Mouse (Mus musculus): Measurements from ENCODE around the gene Fam20c. TPM values are rescaled to one million over a fixed set of nuclear protein-coding genes. Genes with fewer than 3 reads are reported as not detected.
A peak's percentile ranks its signal among the peaks of the same experiment; 100 is the strongest.

Gene Fam20c
- polyA plus RNA-seq, 1 experiment from 2014 or later = 3.0 TPM

DNA sequence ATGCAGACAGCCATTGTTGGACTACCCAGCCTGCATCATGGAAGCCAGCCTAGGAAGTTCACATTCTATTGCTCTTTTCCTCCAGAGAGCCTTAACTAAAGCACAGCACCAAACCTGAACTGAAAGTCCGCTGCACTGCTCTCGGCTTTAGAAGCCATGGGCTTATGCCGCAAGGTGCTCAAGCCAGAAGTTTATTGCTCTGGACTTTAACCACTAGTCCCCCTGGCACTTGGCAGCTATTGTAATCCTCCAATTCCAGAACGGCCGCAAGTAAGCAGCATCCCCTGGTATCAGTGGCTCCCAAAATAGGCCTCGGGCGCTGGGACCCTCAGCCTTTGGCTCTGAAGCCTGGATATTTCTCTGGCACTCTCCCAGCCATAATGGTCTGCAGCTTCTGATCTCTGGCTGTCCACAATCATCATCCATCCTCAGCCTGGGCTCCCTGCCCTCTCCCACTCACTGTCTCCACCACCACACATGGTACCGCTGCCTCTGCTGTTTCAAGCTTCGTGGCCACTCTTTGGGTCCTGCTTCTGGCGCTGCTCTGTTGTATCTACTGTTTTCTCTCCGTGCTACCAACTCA, 20.9 kb upstream of the Fam20c start:
- no peaks in the 10 kb centered on the region for H3K9me3 ChIP-seq (replicated peaks; ENCODE audit: control insufficient read depth, low read length)
- H3K9ac ChIP-seq (ENCODE audit: low read depth, low read length) = no peak overlapping the region
- no peaks in the 10 kb centered on the region for H3K27me3 ChIP-seq (ENCODE audit: control insufficient read depth, insufficient read depth, low read length)
- WGBS (ENCODE audit: insufficient replicate concordance) = 70% methylated on average over 11 of the region's 11 CpGs
- no peak overlapping the region for H3K4me3 ChIP-seq (ENCODE audit: low read depth, low read length)
- no peak overlapping the region for H3K4me2 ChIP-seq
- ATAC-seq (replicated peaks; ENCODE audit: insufficient number of reproducible peaks, low FRiP score, low TSS enrichment) = no peak
- no peaks in the 10 kb centered on the region for H3K36me3 ChIP-seq (ENCODE audit: control insufficient read depth, insufficient read depth, low read length)
- H3K27ac ChIP-seq (ENCODE audit: low read depth, low read length) = no peak overlapping the region
- peaks cover 12% of the 10 kb centered on the region for H3K4me1 ChIP-seq (ENCODE audit: control insufficient read depth, insufficient read depth, low read length)

DNA sequence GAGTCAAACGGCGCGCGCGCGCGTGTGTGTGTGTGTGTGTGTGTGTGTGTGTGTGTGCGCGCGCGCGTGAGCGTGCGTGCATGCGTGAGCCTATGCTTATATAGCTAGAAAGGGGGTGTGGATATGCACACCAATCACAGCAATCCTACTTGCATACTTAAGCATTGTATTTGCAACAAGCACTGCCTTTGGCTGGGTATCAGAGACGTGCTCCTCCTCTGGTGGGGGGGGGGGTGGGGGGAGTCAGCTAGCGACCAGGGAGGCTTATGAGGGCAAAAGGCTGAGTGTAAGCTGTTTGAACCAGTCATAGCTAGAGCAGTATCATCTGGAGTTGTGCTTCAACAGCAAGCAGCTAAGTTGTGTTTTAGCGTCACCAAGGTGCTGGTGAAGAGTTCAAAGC, 20.3 kb upstream of the Fam20c start:
- 0 out of 2 replicates have a peak, but pooled peaks have one; percentile 12 for ATAC-seq (replicated peaks; ENCODE audit: insufficient number of reproducible peaks, low FRiP score, low TSS enrichment)
- H3K27me3 ChIP-seq (ENCODE audit: control insufficient read depth, insufficient read depth, low read length) = no peaks in the 10 kb centered on the region
- no peaks in the 10 kb centered on the region for H3K36me3 ChIP-seq (ENCODE audit: control insufficient read depth, insufficient read depth, low read length)
- 75% methylated on average over 18 of the region's 18 CpGs for WGBS (ENCODE audit: insufficient replicate concordance)
- H3K4me3 ChIP-seq (ENCODE audit: low read depth, low read length) = no peak overlapping the region
- no peak overlapping the region for H3K27ac ChIP-seq (ENCODE audit: low read depth, low read length)
- no peaks in the 10 kb centered on the region for H3K9me3 ChIP-seq (replicated peaks; ENCODE audit: control insufficient read depth, low read length)
- no peak overlapping the region for H3K4me2 ChIP-seq
- H3K9ac ChIP-seq (ENCODE audit: low read depth, low read length) = no peak overlapping the region
- H3K4me1 ChIP-seq (ENCODE audit: control insufficient read depth, insufficient read depth, low read length) = peaks cover 12% of the 10 kb centered on the region

DNA sequence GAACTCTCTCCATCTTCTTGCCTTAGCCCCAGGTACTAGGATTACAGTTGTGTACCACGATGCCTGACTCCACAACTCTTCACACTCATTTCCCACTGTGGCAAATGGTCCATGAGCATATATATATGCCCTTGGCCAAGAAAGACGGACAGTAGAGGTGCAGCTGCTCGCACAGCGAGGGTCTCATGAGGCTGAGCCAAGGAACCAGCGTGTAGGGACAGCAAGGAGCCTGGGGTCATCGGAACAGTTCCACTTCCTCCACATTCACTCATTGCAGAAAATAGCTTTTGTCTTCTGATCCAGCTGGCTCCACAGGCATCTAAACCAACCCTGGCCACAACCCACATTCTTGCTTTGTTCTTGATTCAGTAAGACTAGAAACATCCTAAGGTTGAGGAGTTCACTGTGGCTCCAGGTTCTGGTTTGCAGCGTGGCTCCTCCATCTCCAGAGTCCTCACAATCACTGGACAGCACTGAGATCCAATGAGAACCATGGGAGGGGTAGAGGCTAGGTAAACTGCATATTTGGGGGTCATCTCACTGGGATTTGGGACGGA, 19.0 kb upstream of the Fam20c start:
- Histone ChIP-seq H3K4me1 (ENCODE audit: control insufficient read depth, insufficient read depth, low read length) (peaks cover 12% of the 10 kb centered on the region), H3K4me3 (ENCODE audit: low read depth, low read length) (no peak overlapping the region), H3K9ac (ENCODE audit: low read depth, low read length) (no peak overlapping the region), H3K27ac (ENCODE audit: low read depth, low read length) (no peak overlapping the region), H3K4me2 (no peak overlapping the region), H3K27me3 (ENCODE audit: control insufficient read depth, insufficient read depth, low read length) (no peaks in the 10 kb centered on the region), H3K9me3 (replicated peaks; ENCODE audit: control insufficient read depth, low read length) (no peaks in the 10 kb centered on the region; the same call in 1 of the 2 replicates), H3K36me3 (ENCODE audit: control insufficient read depth, insufficient read depth, low read length) (no peaks in the 10 kb centered on the region)
- no peak for ATAC-seq (replicated peaks; ENCODE audit: insufficient number of reproducible peaks, low FRiP score, low TSS enrichment)
- WGBS (ENCODE audit: insufficient replicate concordance) = 84% methylated on average over 8 of the region's 8 CpGs

DNA sequence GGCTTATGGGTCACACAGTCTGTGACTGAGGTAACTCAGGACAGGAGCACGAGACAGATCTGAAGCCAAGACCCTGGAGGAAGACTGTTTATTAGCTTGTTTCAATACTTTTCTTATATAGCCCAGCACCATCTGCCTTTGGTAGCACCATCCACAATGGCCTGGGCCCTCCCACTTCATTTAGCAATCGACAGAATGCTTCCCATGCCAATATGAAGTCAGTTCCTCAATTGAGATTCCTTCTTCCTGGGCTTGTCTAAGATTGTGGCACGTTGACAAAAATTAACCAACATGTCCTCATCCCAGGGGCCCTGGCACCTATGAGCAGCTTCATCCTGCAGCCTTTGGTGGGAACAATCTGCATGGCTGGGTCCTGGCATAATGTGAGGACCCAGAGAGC, 14.2 kb upstream of the Fam20c start:
- Histone ChIP-seq H3K9ac (ENCODE audit: low read depth, low read length) (no peak overlapping the region), H3K9me3 (replicated peaks; ENCODE audit: control insufficient read depth, low read length) (no peaks in the 10 kb centered on the region; the same call in 1 of the 2 replicates), H3K27me3 (ENCODE audit: control insufficient read depth, insufficient read depth, low read length) (no peaks in the 10 kb centered on the region), H3K36me3 (ENCODE audit: control insufficient read depth, insufficient read depth, low read length) (no peaks in the 10 kb centered on the region), H3K4me1 (ENCODE audit: control insufficient read depth, insufficient read depth, low read length) (peaks cover 4% of the 10 kb centered on the region; the same call in 1 of the 2 replicates), H3K4me2 (no peak overlapping the region), H3K27ac (ENCODE audit: low read depth, low read length) (no peak overlapping the region), H3K4me3 (ENCODE audit: low read depth, low read length) (no peak overlapping the region)
- ATAC-seq (replicated peaks; ENCODE audit: insufficient number of reproducible peaks, low FRiP score, low TSS enrichment) = no peak
- WGBS (ENCODE audit: insufficient replicate concordance) = 78% methylated on average over 3 of the region's 3 CpGs

DNA sequence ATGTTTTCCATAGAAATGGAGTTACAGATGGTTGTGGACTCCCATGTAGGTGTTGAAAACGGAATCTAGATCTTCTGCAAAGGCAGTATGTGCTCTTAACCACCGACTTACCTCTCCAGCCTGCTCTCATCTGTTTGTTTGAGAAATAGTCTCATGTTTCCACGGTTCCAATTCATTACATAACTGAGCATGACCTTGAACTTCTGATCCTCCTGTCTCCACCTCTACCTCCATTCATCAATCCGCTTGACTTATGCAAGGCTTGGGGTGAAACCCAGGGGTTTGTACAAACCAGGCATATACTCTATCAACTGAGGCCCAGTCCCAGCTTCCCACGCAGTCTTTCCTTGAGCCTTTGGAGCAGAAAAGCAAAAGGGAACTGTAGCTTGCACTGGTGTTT, 12.8 kb upstream of the Fam20c start:
- Histone ChIP-seq H3K36me3 (ENCODE audit: control insufficient read depth, insufficient read depth, low read length) (no peaks in the 10 kb centered on the region), H3K27ac (ENCODE audit: low read depth, low read length) (no peak overlapping the region), H3K9me3 (replicated peaks; ENCODE audit: control insufficient read depth, low read length) (no peaks in the 10 kb centered on the region; the same call in 1 of the 2 replicates), H3K4me1 (ENCODE audit: control insufficient read depth, insufficient read depth, low read length) (peaks cover 4% of the 10 kb centered on the region; the same call in 1 of the 2 replicates), H3K4me2 (no peak overlapping the region), H3K27me3 (ENCODE audit: control insufficient read depth, insufficient read depth, low read length) (0 out of 2 replicates have a peak, but pooled peaks cover 5% of the 10 kb centered on the region), H3K9ac (ENCODE audit: low read depth, low read length) (0 out of 2 replicates have a peak overlapping the region, but pooled peaks have one; percentile 22), H3K4me3 (ENCODE audit: low read depth, low read length) (no peak overlapping the region)
- no peak for ATAC-seq (replicated peaks; ENCODE audit: insufficient number of reproducible peaks, low FRiP score, low TSS enrichment)
- WGBS (ENCODE audit: insufficient replicate concordance) = 81% methylated on average over 5 of the region's 5 CpGs

DNA sequence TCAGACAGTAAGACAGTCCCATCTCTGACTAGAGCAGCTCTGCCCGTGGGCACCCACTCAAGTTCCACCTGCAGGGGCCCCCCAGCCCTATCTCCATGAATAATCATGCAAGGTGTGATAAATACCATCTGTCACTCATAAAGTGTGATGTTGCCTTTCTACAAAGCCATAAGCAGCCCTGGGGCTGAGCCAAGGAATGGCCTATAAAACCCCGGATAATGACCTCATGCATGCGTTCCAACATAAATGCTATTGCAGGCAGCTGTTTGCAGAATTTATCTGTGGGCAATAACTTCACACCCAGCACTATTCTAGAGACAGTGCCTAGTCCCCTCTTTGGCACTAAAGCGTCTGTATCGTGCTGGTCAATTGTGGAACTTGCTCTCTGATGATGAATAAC, 12.0 kb upstream of the Fam20c start:
- Histone ChIP-seq H3K36me3 (ENCODE audit: control insufficient read depth, insufficient read depth, low read length) (no peaks in the 10 kb centered on the region), H3K4me1 (ENCODE audit: control insufficient read depth, insufficient read depth, low read length) (peaks cover 4% of the 10 kb centered on the region; the same call in 1 of the 2 replicates), H3K4me2 (no peak overlapping the region), H3K4me3 (ENCODE audit: low read depth, low read length) (no peak overlapping the region), H3K27me3 (ENCODE audit: control insufficient read depth, insufficient read depth, low read length) (0 out of 2 replicates have a peak, but pooled peaks cover 5% of the 10 kb centered on the region), H3K9ac (ENCODE audit: low read depth, low read length) (no peak overlapping the region), H3K27ac (ENCODE audit: low read depth, low read length) (no peak overlapping the region), H3K9me3 (replicated peaks; ENCODE audit: control insufficient read depth, low read length) (no peaks in the 10 kb centered on the region; the same call in 1 of the 2 replicates)
- no peak for ATAC-seq (replicated peaks; ENCODE audit: insufficient number of reproducible peaks, low FRiP score, low TSS enrichment)
- 81% methylated on average over 5 of the region's 5 CpGs for WGBS (ENCODE audit: insufficient replicate concordance)

DNA sequence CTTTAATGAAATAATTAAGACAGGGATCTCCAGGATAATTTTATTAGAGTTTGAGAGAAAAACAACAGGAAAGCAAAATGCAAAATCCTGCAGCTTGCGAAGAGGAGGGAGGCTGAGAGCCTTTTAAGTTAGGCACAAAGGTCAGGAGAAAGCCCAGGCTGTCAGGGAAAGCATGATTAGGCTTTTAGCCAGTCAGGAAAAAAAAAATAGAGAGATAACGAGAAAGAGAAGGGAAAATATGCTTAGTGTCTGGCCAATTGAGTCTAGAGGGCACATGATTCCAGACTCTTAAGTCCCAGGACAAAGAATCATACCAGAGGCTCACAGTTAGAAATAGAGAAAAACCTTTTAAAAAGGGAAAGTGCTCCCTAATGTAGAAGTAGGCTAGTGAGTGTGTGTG, 10.7 kb upstream of the Fam20c start:
- H3K27me3 ChIP-seq (ENCODE audit: control insufficient read depth, insufficient read depth, low read length) = 0 out of 2 replicates have a peak, but pooled peaks cover 5% of the 10 kb centered on the region
- no peaks in the 10 kb centered on the region for H3K36me3 ChIP-seq (ENCODE audit: control insufficient read depth, insufficient read depth, low read length)
- H3K4me3 ChIP-seq (ENCODE audit: low read depth, low read length) = no peak overlapping the region
- no peak for ATAC-seq (replicated peaks; ENCODE audit: insufficient number of reproducible peaks, low FRiP score, low TSS enrichment)
- no peak overlapping the region for H3K9ac ChIP-seq (ENCODE audit: low read depth, low read length)
- H3K27ac ChIP-seq (ENCODE audit: low read depth, low read length) = no peak overlapping the region
- 33% methylated on average over 2 of the region's 2 CpGs for WGBS (ENCODE audit: insufficient replicate concordance)
- peaks cover 4% of the 10 kb centered on the region; the same call in 1 of the 2 replicates for H3K4me1 ChIP-seq (ENCODE audit: control insufficient read depth, insufficient read depth, low read length)
- no peaks in the 10 kb centered on the region; the same call in 1 of the 2 replicates for H3K9me3 ChIP-seq (replicated peaks; ENCODE audit: control insufficient read depth, low read length)
- H3K4me2 ChIP-seq = no peak overlapping the region

DNA sequence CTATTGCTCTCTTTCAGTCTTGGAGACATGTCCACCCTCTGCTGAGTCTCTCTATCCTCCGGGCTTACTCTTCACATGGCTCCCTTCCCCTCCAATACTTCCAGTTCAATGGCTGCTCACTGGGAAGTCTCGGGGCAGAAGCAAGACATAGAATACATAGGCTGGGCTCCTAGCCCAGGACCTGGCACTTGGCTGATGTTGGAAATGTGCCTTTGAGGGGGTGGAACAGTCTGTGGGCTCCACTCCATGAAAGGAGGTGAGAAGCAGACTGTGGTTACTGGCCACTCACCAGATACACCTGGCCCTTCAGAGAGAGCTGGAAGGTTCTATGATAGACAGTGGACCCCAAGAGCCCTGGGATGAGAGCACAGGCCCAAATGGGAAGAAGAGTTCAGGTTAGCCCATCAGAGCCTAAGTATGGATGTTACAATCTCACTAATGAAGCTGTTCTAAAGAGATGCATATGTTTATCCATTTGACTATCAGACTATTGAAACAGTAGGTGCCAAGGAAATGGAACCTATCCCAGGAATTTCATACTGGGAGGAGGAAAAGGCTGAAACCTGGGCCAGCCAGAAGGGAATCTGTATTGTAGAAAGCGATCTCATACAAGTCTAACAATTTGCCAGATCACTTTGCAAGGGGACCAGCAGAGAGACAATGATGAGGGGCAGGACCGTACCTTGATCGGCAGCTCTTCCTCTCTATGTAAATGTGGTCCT, 8.8 kb upstream of the Fam20c start:
- no peak for ATAC-seq (replicated peaks; ENCODE audit: insufficient number of reproducible peaks, low FRiP score, low TSS enrichment)
- 87% methylated on average over 5 of the region's 5 CpGs for WGBS (ENCODE audit: insufficient replicate concordance)
- no peak overlapping the region for H3K4me3 ChIP-seq (ENCODE audit: low read depth, low read length)

More for the DNA sequence above, 8.8 kb upstream of the Fam20c start:
- H3K36me3 ChIP-seq (ENCODE audit: control insufficient read depth, insufficient read depth, low read length) = no peaks in the 10 kb centered on the region
- H3K27me3 ChIP-seq (ENCODE audit: control insufficient read depth, insufficient read depth, low read length) = 0 out of 2 replicates have a peak, but pooled peaks cover 5% of the 10 kb centered on the region
- no peak overlapping the region for H3K4me2 ChIP-seq
- H3K4me1 ChIP-seq (ENCODE audit: control insufficient read depth, insufficient read depth, low read length) = peaks cover 4% of the 10 kb centered on the region; the same call in 1 of the 2 replicates
- H3K27ac ChIP-seq (ENCODE audit: low read depth, low read length) = no peak overlapping the region
- no peaks in the 10 kb centered on the region for H3K9me3 ChIP-seq (replicated peaks; ENCODE audit: control insufficient read depth, low read length)
- no peak overlapping the region for H3K9ac ChIP-seq (ENCODE audit: low read depth, low read length)
